Mouse (Mus musculus): ENCODE measurements at regions not wholly inside any gene's neighbourhood (a gene's known extent, or its start where the extent isn't known, plus 50 kb on each side); places are given as distances from the start of the nearest gene placed in this dataset.
A peak's percentile ranks its signal among the peaks of the same experiment; 100 is the strongest.

DNA sequence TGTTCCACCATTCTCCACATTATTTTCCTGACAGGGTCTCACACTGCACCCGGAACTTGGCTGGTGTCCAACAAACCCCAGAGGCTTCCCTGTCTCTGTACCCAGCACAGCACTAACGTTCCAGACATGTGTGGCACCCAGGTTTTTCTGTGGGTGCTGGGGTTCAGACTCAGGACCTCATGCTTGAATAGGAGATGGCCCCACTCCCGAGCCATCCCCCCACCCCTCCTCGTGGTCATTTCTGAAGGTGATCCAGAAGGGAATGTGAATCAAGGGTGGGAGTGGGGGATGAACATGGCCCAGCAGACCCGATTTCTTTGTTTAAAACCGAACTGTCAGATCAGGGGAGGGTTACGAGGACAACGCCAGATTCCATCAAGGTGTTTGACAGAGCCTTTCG is 245.6 kb downstream of the Tbc1d1 start:
- WGBS: 70% methylated on average over 9 of the region's 9 CpGs
- Histone ChIP-seq H3K4me3 (replicated peaks; ENCODE audit: low read length) (no peak overlapping the region), H3K27ac (ENCODE audit: low read length) (no peak overlapping the region), H3K27me3 (replicated peaks; ENCODE audit: control insufficient read depth, insufficient read depth, low read length) (no peaks in the 10 kb centered on the region), H3K4me2 (ENCODE audit: low read length) (no peak overlapping the region), H3K9ac (replicated peaks; ENCODE audit: low read depth, low read length) (no peak overlapping the region), H3K9me3 (ENCODE audit: control insufficient read depth, low read length) (no peaks in the 10 kb centered on the region), H3K4me1 (replicated peaks; ENCODE audit: control insufficient read depth, insufficient read depth, low read length) (no peaks in the 10 kb centered on the region), H3K36me3 (ENCODE audit: control insufficient read depth, insufficient read depth) (no peaks in the 10 kb centered on the region)
- no peak for ATAC-seq

DNA sequence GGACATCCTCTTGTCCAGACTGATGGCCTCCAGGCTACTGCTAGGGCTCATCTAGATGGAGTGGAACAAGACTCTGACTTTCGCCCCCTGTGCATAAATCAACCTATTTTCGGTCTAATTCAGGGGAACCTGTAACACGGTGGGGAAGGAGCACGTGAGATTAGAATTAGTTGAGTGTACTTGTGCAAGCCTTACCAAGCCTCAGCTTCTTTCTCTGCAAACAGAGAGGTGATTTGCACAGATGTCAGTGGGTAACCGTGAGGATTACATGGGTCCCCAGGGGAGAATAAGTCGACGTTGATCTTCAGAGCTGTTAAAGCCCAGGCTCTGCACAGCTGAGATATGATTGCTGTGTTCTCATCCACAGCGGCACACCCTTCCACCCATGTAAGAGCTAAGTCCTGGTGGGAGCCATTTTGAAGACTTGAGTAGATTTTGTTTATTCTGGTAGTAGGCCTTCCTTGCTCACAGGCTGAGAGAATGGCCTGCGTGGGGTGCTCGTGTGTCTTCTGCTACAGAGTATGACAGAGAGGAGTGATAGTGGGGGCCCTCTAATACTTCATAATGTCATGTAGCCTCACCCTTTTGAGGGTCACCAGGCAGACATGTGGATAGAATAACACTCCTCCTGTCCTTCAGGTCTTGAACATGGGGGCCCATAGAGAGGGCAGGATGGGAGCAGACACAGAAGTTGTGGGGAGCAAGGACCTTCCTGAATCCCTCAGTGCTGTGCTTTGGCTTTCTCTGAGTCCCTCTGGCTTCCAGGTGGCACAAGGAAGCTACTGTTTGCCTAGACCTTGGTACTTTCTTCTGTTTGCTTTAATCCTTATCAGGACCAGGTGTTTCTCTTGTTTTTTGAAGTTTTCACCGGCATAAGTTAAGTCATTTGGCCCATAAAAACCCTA is 247.2 kb downstream of the Tbc1d1 start:
- no peak for ATAC-seq
- WGBS: 93% methylated on average over 11 of the region's 11 CpGs
- Histone ChIP-seq H3K36me3 (ENCODE audit: control insufficient read depth, insufficient read depth) (no peaks in the 10 kb centered on the region), H3K27me3 (replicated peaks; ENCODE audit: control insufficient read depth, insufficient read depth, low read length) (no peaks in the 10 kb centered on the region), H3K9me3 (ENCODE audit: control insufficient read depth, low read length) (no peaks in the 10 kb centered on the region), H3K4me1 (replicated peaks; ENCODE audit: control insufficient read depth, insufficient read depth, low read length) (no peaks in the 10 kb centered on the region), H3K4me3 (replicated peaks; ENCODE audit: low read length) (no peak overlapping the region), H3K9ac (replicated peaks; ENCODE audit: low read depth, low read length) (no peak overlapping the region), H3K4me2 (ENCODE audit: low read length) (no peak overlapping the region), H3K27ac (ENCODE audit: low read length) (no peak overlapping the region)

DNA sequence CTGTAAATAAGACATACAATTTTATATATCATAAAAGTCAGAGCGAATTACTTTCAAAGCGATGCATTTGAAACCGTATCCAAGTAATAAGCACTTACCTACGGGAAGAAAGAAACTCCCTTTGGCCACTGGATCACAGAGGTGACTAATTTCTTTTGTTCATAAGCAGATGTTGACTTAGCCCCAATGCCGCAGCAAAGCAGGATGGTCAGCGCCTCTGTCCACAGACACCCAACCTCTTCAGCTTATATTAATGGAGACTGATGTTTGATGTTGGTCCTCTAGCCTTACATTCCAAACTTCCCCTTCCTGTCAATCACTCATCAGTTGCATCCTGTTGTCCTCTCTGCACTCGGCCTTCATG is 247.9 kb downstream of the Tbc1d1 start:
- no peak overlapping the region for H3K4me2 ChIP-seq (ENCODE audit: low read length)
- H3K36me3 ChIP-seq (ENCODE audit: control insufficient read depth, insufficient read depth): no peaks in the 10 kb centered on the region
- no peak overlapping the region for H3K27ac ChIP-seq (ENCODE audit: low read length)
- H3K27me3 ChIP-seq (replicated peaks; ENCODE audit: control insufficient read depth, insufficient read depth, low read length): no peaks in the 10 kb centered on the region
- H3K9me3 ChIP-seq (ENCODE audit: control insufficient read depth, low read length): no peaks in the 10 kb centered on the region
- no peaks in the 10 kb centered on the region for H3K4me1 ChIP-seq (replicated peaks; ENCODE audit: control insufficient read depth, insufficient read depth, low read length)
- WGBS: 93% methylated on average over 7 of the region's 7 CpGs
- no peak overlapping the region for H3K9ac ChIP-seq (replicated peaks; ENCODE audit: low read depth, low read length)
- ATAC-seq: no peak
- no peak overlapping the region for H3K4me3 ChIP-seq (replicated peaks; ENCODE audit: low read length)

DNA sequence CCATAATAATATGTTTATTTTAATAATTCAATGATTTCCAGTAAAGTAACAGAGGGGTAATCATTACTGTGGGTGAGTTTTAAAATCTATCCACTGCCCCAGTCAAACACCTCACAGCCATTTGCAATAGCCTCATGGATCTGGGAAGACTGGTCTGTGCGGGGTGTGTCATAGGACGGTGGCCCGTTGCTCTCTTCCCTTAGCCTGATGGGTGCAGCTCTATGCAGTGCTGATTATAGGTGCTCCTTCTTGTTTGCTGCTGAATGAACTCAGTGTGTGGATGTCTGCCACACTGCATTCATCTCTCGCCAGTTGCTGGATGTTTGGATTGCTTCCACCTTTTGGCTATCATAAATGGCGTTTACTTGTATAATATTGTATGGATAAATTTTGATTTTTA is 248.4 kb downstream of the Tbc1d1 start:
- H3K9me3 ChIP-seq (ENCODE audit: control insufficient read depth, low read length): no peaks in the 10 kb centered on the region
- no peak overlapping the region for H3K4me3 ChIP-seq (replicated peaks; ENCODE audit: low read length)
- no peaks in the 10 kb centered on the region for H3K4me1 ChIP-seq (replicated peaks; ENCODE audit: control insufficient read depth, insufficient read depth, low read length)
- no peak for ATAC-seq
- H3K4me2 ChIP-seq (ENCODE audit: low read length): no peak overlapping the region
- no peaks in the 10 kb centered on the region for H3K27me3 ChIP-seq (replicated peaks; ENCODE audit: control insufficient read depth, insufficient read depth, low read length)
- H3K9ac ChIP-seq (replicated peaks; ENCODE audit: low read depth, low read length): no peak overlapping the region
- H3K36me3 ChIP-seq (ENCODE audit: control insufficient read depth, insufficient read depth): no peaks in the 10 kb centered on the region
- 92% methylated on average over 5 of the region's 5 CpGs for WGBS
- H3K27ac ChIP-seq (ENCODE audit: low read length): no peak overlapping the region

DNA sequence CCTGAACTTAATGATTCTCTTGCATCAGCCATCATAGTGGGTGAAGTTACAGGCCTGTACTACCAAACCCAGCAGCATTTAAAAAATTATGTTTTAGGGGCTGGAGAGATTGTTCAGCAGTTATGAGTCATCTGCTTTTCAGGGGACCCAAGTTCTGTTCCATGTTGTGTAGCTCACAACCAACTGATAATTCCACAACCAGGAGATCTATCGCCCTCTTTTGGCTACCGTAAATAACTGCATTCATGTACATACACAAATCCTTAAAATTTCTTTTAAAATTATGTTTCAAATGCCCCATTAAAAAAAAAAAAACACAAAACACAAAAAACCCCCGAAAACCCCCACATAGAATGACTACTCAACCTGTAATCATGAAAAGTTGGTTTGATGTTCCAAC is 252.8 kb downstream of the Tbc1d1 start:
- no peak overlapping the region for H3K9ac ChIP-seq (replicated peaks; ENCODE audit: low read depth, low read length)
- ATAC-seq: no peak
- H3K36me3 ChIP-seq (ENCODE audit: control insufficient read depth, insufficient read depth): no peaks in the 10 kb centered on the region
- H3K9me3 ChIP-seq (ENCODE audit: control insufficient read depth, low read length): no peaks in the 10 kb centered on the region
- H3K4me1 ChIP-seq (replicated peaks; ENCODE audit: control insufficient read depth, insufficient read depth, low read length): no peaks in the 10 kb centered on the region
- 84% methylated on average over 3 of the region's 3 CpGs for WGBS
- no peak overlapping the region for H3K4me3 ChIP-seq (replicated peaks; ENCODE audit: low read length)
- no peaks in the 10 kb centered on the region for H3K27me3 ChIP-seq (replicated peaks; ENCODE audit: control insufficient read depth, insufficient read depth, low read length)
- H3K27ac ChIP-seq (ENCODE audit: low read length): no peak overlapping the region
- H3K4me2 ChIP-seq (ENCODE audit: low read length): no peak overlapping the region

DNA sequence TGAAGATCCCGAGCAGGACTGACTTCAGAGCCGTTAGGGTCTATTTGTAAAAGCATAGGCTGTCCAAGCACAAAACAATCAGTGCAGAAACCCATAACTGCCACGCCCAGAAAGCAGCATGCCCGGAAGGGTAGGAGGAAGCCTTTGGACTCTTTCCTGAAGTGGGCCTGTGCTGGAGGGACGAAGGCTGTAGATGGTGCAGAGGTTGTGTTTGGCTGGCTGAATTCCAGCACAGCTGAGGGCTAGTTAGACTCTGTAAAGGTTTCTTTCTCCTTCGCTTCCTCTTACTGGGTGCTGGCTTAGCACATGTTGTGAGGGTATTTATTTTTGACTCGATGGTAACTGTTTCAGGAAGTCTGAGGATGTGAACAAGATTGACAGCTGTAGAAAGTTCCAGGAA is 254.5 kb downstream of the Tbc1d1 start:
- ATAC-seq: no peak
- Histone ChIP-seq H3K4me3 (replicated peaks; ENCODE audit: low read length) (no peak overlapping the region), H3K4me1 (replicated peaks; ENCODE audit: control insufficient read depth, insufficient read depth, low read length) (no peaks in the 10 kb centered on the region), H3K27ac (ENCODE audit: low read length) (no peak overlapping the region), H3K27me3 (replicated peaks; ENCODE audit: control insufficient read depth, insufficient read depth, low read length) (no peaks in the 10 kb centered on the region), H3K9ac (replicated peaks; ENCODE audit: low read depth, low read length) (no peak overlapping the region), H3K9me3 (ENCODE audit: control insufficient read depth, low read length) (no peaks in the 10 kb centered on the region), H3K4me2 (ENCODE audit: low read length) (no peak overlapping the region), H3K36me3 (ENCODE audit: control insufficient read depth, insufficient read depth) (no peaks in the 10 kb centered on the region)
- WGBS: 69% methylated on average over 7 of the region's 7 CpGs

DNA sequence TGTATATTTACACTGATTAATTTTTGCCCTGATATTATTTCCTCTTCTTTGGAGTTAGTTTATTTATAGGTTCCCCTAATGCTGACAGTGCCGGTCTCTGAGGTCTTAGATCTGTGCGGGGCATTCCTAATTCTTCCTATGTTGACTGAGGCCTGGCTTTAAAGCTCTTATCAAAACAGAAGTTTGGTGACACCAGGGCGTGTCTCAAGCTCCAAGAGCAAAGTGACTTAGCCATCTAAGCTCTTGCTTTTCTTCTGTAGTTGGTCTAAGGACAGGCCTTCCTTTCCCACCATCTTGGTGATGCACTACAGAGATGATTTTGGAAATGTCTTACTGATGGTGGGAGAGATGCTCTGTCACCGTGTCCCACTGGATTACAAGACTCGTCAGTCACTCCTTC is 258.4 kb downstream of the Tbc1d1 start:
- Histone ChIP-seq H3K4me2 (ENCODE audit: low read length) (no peak overlapping the region), H3K4me3 (replicated peaks; ENCODE audit: low read length) (no peak overlapping the region), H3K9ac (replicated peaks; ENCODE audit: low read depth, low read length) (no peak overlapping the region), H3K27ac (ENCODE audit: low read length) (no peak overlapping the region), H3K4me1 (replicated peaks; ENCODE audit: control insufficient read depth, insufficient read depth, low read length) (no peaks in the 10 kb centered on the region), H3K9me3 (ENCODE audit: control insufficient read depth, low read length) (no peaks in the 10 kb centered on the region), H3K36me3 (ENCODE audit: control insufficient read depth, insufficient read depth) (no peaks in the 10 kb centered on the region), H3K27me3 (replicated peaks; ENCODE audit: control insufficient read depth, insufficient read depth, low read length) (no peaks in the 10 kb centered on the region)
- 87% methylated on average over 5 of the region's 5 CpGs for WGBS
- ATAC-seq: no peak

DNA sequence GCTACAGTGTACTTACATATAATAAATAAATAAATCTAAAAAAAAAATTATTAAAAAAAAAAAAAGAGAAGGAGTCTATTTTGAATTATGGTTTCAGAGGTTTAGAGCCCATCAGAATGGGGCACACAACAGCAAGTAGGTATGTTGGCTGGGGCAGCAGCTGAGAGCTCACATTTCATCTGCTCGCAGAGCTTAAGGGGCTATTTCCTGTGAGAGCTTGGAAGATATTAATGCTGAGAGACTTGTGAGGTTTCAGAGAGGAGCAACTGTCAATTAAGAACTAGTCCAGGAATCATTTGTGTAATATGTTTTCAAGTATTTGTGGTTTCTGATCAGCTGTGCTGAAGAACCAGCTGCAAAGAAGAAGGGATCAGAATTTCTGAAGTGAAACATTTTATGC is 263.3 kb downstream of the Tbc1d1 start:
- no peak overlapping the region for H3K4me3 ChIP-seq (replicated peaks; ENCODE audit: low read length)
- no peak overlapping the region for H3K4me2 ChIP-seq (ENCODE audit: low read length)
- H3K9ac ChIP-seq (replicated peaks; ENCODE audit: low read depth, low read length): no peak overlapping the region
- no peak for ATAC-seq
- H3K27ac ChIP-seq (ENCODE audit: low read length): no peak overlapping the region
- WGBS: 71% methylated on average over 1 of the region's 1 CpGs
- H3K4me1 ChIP-seq (replicated peaks; ENCODE audit: control insufficient read depth, insufficient read depth, low read length): no peaks in the 10 kb centered on the region
- H3K9me3 ChIP-seq (ENCODE audit: control insufficient read depth, low read length): peaks cover 9% of the 10 kb centered on the region; the same call in 1 of the 2 replicates
- no peaks in the 10 kb centered on the region for H3K27me3 ChIP-seq (replicated peaks; ENCODE audit: control insufficient read depth, insufficient read depth, low read length)
- H3K36me3 ChIP-seq (ENCODE audit: control insufficient read depth, insufficient read depth): no peaks in the 10 kb centered on the region

DNA sequence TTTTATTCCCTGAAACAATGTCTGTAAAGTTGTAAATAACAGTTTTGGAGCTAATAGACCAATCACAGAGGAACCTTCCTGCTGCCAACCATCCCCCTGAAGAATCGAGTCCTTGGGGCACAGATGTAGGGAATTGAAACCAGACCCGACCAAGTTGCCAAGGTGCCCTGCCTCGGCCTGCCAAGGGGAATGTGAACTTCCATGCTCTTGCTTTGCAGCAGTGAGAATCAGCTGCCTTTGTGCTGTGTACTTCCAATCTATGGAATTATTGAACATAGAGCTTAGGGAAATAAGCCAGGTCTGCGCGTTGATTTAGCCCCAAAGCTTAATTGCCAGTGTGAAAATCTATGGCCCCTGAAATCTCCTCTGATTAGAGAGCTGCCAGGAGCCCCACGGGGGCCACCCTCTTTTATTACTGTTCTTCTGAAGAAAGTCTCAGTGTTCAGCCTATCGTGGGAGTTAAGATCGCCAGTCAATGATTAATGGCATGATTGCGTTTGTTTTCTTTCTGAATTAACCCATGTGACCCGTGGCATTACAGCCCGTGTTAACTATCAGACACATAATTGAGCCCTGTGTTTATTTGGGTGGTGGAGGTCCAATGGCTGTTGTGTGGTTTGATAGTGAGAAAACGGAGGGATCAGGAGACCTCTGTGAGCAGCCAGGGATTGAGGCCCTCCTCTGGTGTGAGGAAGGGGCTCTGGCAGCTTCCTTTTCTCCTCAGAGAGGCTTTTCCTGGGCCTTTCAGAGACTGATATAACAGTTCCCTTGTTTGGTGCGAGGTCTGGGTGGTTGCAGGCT is 266.9 kb downstream of the Tbc1d1 start:
- no peaks in the 10 kb centered on the region for H3K4me1 ChIP-seq (replicated peaks; ENCODE audit: control insufficient read depth, insufficient read depth, low read length)
- no peak overlapping the region for H3K4me2 ChIP-seq (ENCODE audit: low read length)
- H3K36me3 ChIP-seq (ENCODE audit: control insufficient read depth, insufficient read depth): no peaks in the 10 kb centered on the region
- WGBS: 6% methylated on average over 13 of the region's 13 CpGs
- no peaks in the 10 kb centered on the region for H3K27me3 ChIP-seq (replicated peaks; ENCODE audit: control insufficient read depth, insufficient read depth, low read length)
- no peak overlapping the region for H3K4me3 ChIP-seq (replicated peaks; ENCODE audit: low read length)
- H3K9ac ChIP-seq (replicated peaks; ENCODE audit: low read depth, low read length): no peak overlapping the region
- peaks cover 9% of the 10 kb centered on the region; the same call in 1 of the 2 replicates for H3K9me3 ChIP-seq (ENCODE audit: control insufficient read depth, low read length)
- no peak overlapping the region for H3K27ac ChIP-seq (ENCODE audit: low read length)
- peak; percentile 91 for ATAC-seq

Measured in forebrain, embryonic 16.5 days (tissue).